Mouse (Mus musculus) stomach, postnatal 0 days (tissue): ENCODE measurements around the gene Tnpo3.

ENCODE experiments used
- CTCF ChIP-seq: IDR thresholded peaks from 2 replicates; pipeline ENCODE4 v1.5.1; 2016; ENCODE audit warnings: antibody characterized with exemption, low read depth, mild to moderate bottlenecking, moderate library complexity
- EP300 ChIP-seq: optimal IDR thresholded peaks from 2 replicates; pipeline ENCODE3; 2016; ENCODE audit warnings: antibody characterized with exemption

DNA sequence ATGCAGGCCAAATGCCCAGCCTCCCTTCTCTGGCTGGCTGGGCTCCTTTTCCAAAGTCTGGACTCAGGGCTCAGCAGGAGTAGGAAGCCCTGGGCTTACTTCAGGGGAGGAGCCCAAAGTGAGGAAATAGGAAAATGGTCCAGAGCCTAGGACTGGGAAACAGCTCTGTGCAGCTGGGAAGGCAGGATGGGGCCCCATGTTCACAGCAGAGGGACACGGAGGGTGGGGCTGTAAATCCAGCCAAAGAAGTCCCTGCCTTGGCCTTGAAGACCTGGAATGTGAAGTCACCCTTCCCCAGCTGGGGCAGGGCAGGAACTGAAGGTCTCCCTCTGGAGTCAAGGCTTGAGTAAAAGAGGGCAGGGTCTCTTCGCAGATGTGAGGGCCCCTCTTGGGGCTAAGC is 100.6 kb downstream of the Tnpo3 start:
- TF ChIP-seq CTCF (no peak), EP300 (no peak)
